In the genomic region with DNA sequence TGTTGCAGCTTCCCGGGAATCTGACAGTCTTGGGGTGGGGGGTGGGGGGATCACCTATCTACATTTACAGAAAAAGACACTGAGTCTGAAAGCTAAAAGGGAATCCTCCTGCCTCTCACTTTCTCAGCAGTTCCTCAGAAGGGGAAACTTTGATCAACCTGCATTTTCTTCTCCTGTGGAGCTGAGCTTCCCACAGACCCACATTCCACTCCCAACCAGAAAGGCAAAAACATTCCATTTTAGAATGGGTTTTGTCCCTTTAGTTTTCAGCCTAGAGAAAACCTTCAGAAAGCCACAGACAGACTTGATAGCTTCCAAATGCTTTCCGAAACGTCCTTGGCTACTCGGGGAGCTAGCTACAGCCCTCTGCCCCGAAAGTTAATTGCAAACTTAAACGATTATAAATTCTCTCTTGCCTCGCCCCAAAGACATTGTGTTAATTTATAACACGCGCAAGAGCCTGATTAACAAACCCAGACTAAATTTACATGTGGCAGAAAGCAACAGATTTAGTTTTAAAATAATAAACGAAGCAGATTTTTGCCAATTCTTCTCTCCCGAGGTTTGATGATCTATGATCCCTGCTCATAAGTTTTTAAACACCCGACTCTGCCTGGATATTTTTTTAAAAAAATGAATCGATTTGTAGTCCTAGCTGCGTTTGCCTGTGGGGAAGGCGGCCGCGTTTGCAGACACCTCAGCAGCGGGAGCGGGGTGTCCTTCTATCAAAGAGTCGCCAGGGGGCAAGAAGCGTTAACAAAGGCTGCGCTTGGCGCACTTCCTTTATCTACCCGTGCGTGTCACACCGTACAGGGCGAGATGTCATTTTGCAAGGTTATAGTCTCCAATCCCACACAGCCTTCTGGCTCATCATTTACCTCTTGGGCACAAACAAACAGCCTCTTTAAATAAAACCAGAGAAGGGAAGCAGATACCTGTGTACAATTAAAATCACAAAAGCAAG, we compare ENCODE assay signal across 9 mouse cellular contexts. TPM values are rescaled to one million over a fixed set of nuclear protein-coding genes. Genes with fewer than 3 reads are reported as not detected.
DNase-seq lines count a peak whose midpoint lies in the region; ATAC-seq and TF ChIP-seq lines count a peak whose summit lies in the region.
"Had no signal": no experiment of that assay in that cellular context is flagged by ENCODE, and none has a peak within 500 bp of the region (broad histone marks: within the 10 kb centered on the region; RNA-seq: fewer than 3 reads in every experiment).

No protein-coding gene starts in this region.

- 0 out of 2 replicates have a peak, but pooled peaks cover 7% of the 10 kb centered on the region for H3K4me1 ChIP-seq in intestine, embryonic 15.5 days (replicated peaks)
- peaks cover 3% of the 10 kb centered on the region; the same call in 1 of the 2 replicates for H3K4me1 ChIP-seq in liver, adult 2 months (ENCODE audit: control insufficient read depth, insufficient read depth, low read length)
- peaks cover 8% of the 10 kb centered on the region for H3K4me1 ChIP-seq in testis, adult 2 months (ENCODE audit: control insufficient read depth, insufficient read depth, low read length)

- WGBS in intestine, embryonic 15.5 days = 1% methylated on average over 27 of the region's 27 CpGs
- 5% methylated on average over 27 of the region's 27 CpGs for WGBS in liver, adult 2 months

- peaks cover 92% of the 10 kb centered on the region for H3K27me3 ChIP-seq in intestine, embryonic 15.5 days (replicated peaks)
- peaks cover 21% of the 10 kb centered on the region for H3K27me3 ChIP-seq in liver, adult 2 months (ENCODE audit: control insufficient read depth, insufficient read depth, low read length)
- H3K27me3 ChIP-seq in testis, adult 2 months (ENCODE audit: control insufficient read depth, insufficient read depth, low read length) = no peaks in the 10 kb centered on the region; the same call in 1 of the 2 replicates

- no peak overlapping the region for H3K9ac ChIP-seq in intestine, embryonic 15.5 days
- no peak overlapping the region for H3K9ac ChIP-seq in liver, adult 2 months (ENCODE audit: low read depth, low read length)

- no peaks in the 10 kb centered on the region for H3K9me3 ChIP-seq in intestine, embryonic 15.5 days

- TF ChIP-seq POLR2A in liver, adult 2 months (IDR thresholded peaks at IDR 0.05; ENCODE audit: extremely low read depth, insufficient read depth, low read length) = no peak
- no peak for TF ChIP-seq POLR2A in testis, adult 2 months (IDR thresholded peaks at IDR 0.05; ENCODE audit: control insufficient read depth, low read depth, low read length)

- H3K36me3 ChIP-seq in intestine, embryonic 15.5 days = no peaks in the 10 kb centered on the region
- no peaks in the 10 kb centered on the region for H3K36me3 ChIP-seq in liver, adult 2 months (ENCODE audit: control insufficient read depth, insufficient read depth, low read length)
- H3K36me3 ChIP-seq in testis, adult 2 months (ENCODE audit: control insufficient read depth, insufficient read depth, low read length) = no peaks in the 10 kb centered on the region

- peak; percentile 74 for TF ChIP-seq CTCF in liver, adult 2 months (IDR thresholded peaks at IDR 0.05; ENCODE audit: low read depth, low read length)
- TF ChIP-seq CTCF in testis, adult 2 months (IDR thresholded peaks at IDR 0.05; ENCODE audit: control insufficient read depth, insufficient read depth, insufficient replicate concordance, low read depth, low read length) = peak; percentile 48; the same call in 1 of the 2 replicates

- 0 out of 2 replicates have a peak overlapping the region, but pooled peaks have one; percentile 2 for H3K4me2 ChIP-seq in intestine, embryonic 15.5 days (replicated peaks)

- H3K4me3 ChIP-seq in intestine, embryonic 15.5 days (replicated peaks) = no peak overlapping the region
- H3K4me3 ChIP-seq in liver, adult 2 months (ENCODE audit: insufficient read depth, low read depth, low read length) = no peak overlapping the region
- no peak overlapping the region for H3K4me3 ChIP-seq in testis, adult 2 months (ENCODE audit: control insufficient read depth, low read depth, low read length)
- H3K4me3 ChIP-seq: myocyte had no signal

- DNase-seq in right cerebral cortex, adult 18-20 months = peak; percentile 17
- DNase-seq in right cerebral cortex, postnatal 36 days (ENCODE audit: low spot score in 2 of 2) = no peak
- DNase-seq in cerebellum, postnatal 25 days = peak; percentile 88 to 93
- DNase-seq in gastrocnemius, postnatal 25 days = peak; percentile 11
- peak; percentile 37 for DNase-seq in liver, adult 2 months (ENCODE audit: extremely low read depth, low read depth, low spot score)
- DNase-seq in natural killer cell, adult 2 months (ENCODE audit: low spot score in 2 of 2) = peak; percentile 24 to 64

- ATAC-seq in intestine, embryonic 15.5 days = peak; percentile 89

- no peaks in the 10 kb centered on the region for H3K79me2 ChIP-seq in liver, adult 2 months (ENCODE audit: control insufficient read depth, insufficient read depth, low read length)

- H3K27ac ChIP-seq in intestine, embryonic 15.5 days = no peak overlapping the region
- no peak overlapping the region for H3K27ac ChIP-seq in liver, adult 2 months (replicated peaks; ENCODE audit: insufficient read depth, low read depth, low read length)
- H3K27ac ChIP-seq in testis, adult 2 months (ENCODE audit: control insufficient read depth, insufficient read depth, low read depth, low read length) = no peak overlapping the region

RNA-seq across cellular contexts. Expression of a gene that starts 42.7 kb away (rescaled TPM):
- under 1 TPM; 0.33 to 0.46 TPM for total RNA-seq in gastrocnemius, postnatal 25 days (2021)
- not detected in 2 replicates for polyA plus RNA-seq in intestine, embryonic 15.5 days (2015; fragmentation: Nextera tagmentation; extraction: Ambion mirVana)
- total RNA-seq in liver, adult 2 months (2014; rRNA removed) = under 0.01 and 0.13 TPM in 2 replicates
- 0.02 TPM in 1 of 2 replicates, not detected in the other for polyA plus RNA-seq in liver, adult 2 months (2012; rRNA removed)
- polyA plus RNA-seq in testis, adult 2 months (2012; rRNA removed) = 0.36 and 0.53 TPM in 2 replicates
- polyA plus RNA-seq: myocyte had no signal

RNA-seq across cellular contexts. Expression of a gene that starts 51.6 kb away (rescaled TPM):
- total RNA-seq in gastrocnemius, postnatal 25 days (2021) = 10 to 100 TPM; 11.8 to 12.2 TPM
- polyA plus RNA-seq in intestine, embryonic 15.5 days (2015; fragmentation: Nextera tagmentation; extraction: Ambion mirVana) = 222 and 228 TPM in 2 replicates
- 566 and 594 TPM in 2 replicates for total RNA-seq in liver, adult 2 months (2014; rRNA removed)
- polyA plus RNA-seq in liver, adult 2 months (2012; rRNA removed) = 465 and 525 TPM in 2 replicates
- polyA plus RNA-seq in testis, adult 2 months (2012; rRNA removed) = 14.1 and 16.6 TPM in 2 replicates

Comparison
In these comparisons a context has a peak if more than half of its experiments do, and no peak if none do; other contexts are left out.
1. DNase-seq: peak in right cerebral cortex, adult 18-20 months (single experiment), cerebellum, postnatal 25 days (2 of 2), gastrocnemius, postnatal 25 days (single experiment), liver, adult 2 months (single experiment) and natural killer cell, adult 2 months (2 of 2); none in right cerebral cortex, postnatal 36 days (0 of 2).
2. RNA of a gene that starts 51.6 kb away (polyA plus RNA-seq): 465 to 525 TPM in liver, adult 2 months and 222 to 228 TPM in intestine, embryonic 15.5 days; 14.1 to 16.6 TPM in testis, adult 2 months; every median in the first group is over 10 times any median in the second.